Mouse (Mus musculus) macrophage (primary cell): ENCODE data around the gene Chst4. TPM values are rescaled to one million over a fixed set of nuclear protein-coding genes. Genes with fewer than 3 reads are reported as not detected.
"Not testable (repeated sequence)": the region's sequence is repeated elsewhere in the genome, so short reads cannot be mapped to it uniquely, and the experiment has no call there.

Experiments used
- H3K27ac ChIP-seq: fragments of 350-480 bp; formaldehyde crosslinking; 2 replicates; pipeline ENCODE4 v1.9.0; 2021
- H3K36me3 ChIP-seq: fragments of 350-480 bp; formaldehyde crosslinking; 2 replicates; pipeline ENCODE4 v1.9.0; 2021; ENCODE audit errors: inconsistent target
- H3K4me3 ChIP-seq: fragments of 350-480 bp; formaldehyde crosslinking; 2 replicates; pipeline ENCODE4 v1.9.0; 2021; ENCODE audit errors: inconsistent target
- H3K79me2 ChIP-seq: fragments of 350-480 bp; formaldehyde crosslinking; 2 replicates; pipeline ENCODE4 v1.9.0; 2021; ENCODE audit errors: inconsistent target
- WGBS: methylation state at CpG from one replicate; pipeline ENCODE4 v1.1.7; 2026; ENCODE audit warnings: inconsistent platforms; ENCODE audit not compliant: missing documents; 5-methylcytosine and 5-hydroxymethylcytosine counted together
- polyA plus RNA-seq: library from polyadenylated mRNA; stranded (reverse); fragments of 250-400 nt; gene quantifications from 3 replicates; pipeline ENCODE4 v1.2.4, GENCODE M21; 2018; ENCODE audit warnings: inconsistent platforms

Chst4 gene
- polyA plus RNA-seq, 1 experiment from 2014 or later: not detected

- no peak overlapping the region for H3K4me3 ChIP-seq
- H3K27ac ChIP-seq: no peak overlapping the region
- 90% methylated on average over 4 of the region's 4 CpGs for WGBS
- no peaks in the 10 kb centered on the region for H3K36me3 ChIP-seq
- no peaks in the 10 kb centered on the region for H3K79me2 ChIP-seq
Measured at GRCm38 (mm10) chr8:110034331-110034730, 5.2 kb downstream of the Chst4 start.

DNA sequence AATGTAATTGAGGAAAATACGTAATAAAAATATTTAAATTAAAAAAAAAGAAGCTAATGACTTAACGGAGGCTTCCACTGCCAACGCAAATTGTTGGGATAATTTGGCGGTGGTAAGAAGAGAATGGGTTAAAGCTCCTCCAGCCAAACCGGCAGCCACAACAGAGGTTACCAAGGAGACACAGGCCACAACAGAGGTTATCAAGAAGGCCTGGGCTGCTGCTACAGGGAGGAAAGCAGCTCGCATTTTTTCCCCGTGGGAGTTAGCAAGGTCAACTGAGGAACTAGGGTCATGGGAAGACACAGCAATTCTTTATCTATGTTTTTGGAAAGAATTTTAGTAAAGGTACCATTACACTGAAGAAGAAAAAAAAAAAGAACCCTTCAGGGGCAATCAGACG lies 5.8 kb downstream of the Chst4 start:
- WGBS: 57% methylated on average over 8 of the region's 8 CpGs
- H3K4me3 ChIP-seq, H3K27ac ChIP-seq: not testable (repeated sequence)

DNA sequence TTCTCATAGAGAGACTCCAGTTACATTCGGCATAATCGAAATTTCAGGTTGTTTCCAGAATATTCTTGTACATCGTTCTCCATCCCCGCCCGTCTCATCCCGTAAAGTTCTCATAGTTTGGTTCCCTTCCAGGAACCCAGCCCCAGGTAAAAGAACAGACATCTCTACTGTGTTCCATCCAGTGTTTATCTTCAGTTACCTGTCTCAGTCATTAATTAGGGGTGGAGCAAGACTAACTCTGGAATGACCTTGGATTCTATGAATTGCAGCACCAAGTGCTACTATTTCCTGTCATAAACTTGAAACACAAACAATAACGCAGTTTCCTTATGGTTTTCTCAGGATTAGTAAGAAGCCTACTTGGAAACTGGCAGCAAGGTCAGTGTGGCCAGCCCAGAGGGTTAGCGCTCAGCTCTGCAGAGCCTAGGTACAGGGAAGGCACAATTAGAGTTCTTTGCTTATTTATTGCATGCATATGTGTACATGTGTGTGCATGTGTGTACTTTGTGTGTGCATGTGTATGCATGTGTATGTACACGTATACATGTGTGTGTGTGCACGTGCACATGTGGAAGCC lies 16.7 kb downstream of the Chst4 start:
- 92% methylated on average over 10 of the region's 10 CpGs for WGBS

More for the DNA sequence above, 5.8 kb downstream of the Chst4 start:
- H3K79me2 ChIP-seq, H3K36me3 ChIP-seq: not testable (repeated sequence)

GRCm38 (mm10) chr8:110022081-110022480 lies 17.5 kb downstream of the Chst4 start:
- no peak overlapping the region for H3K4me3 ChIP-seq
- 66% methylated on average over 6 of the region's 6 CpGs for WGBS
- no peaks in the 10 kb centered on the region for H3K36me3 ChIP-seq
- no peaks in the 10 kb centered on the region for H3K79me2 ChIP-seq
- no peak overlapping the region for H3K27ac ChIP-seq

More for the DNA sequence above, 16.7 kb downstream of the Chst4 start:
- Histone ChIP-seq H3K36me3 (no peaks in the 10 kb centered on the region), H3K27ac (no peak overlapping the region), H3K79me2 (no peaks in the 10 kb centered on the region), H3K4me3 (no peak overlapping the region)

GRCm38 (mm10) chr8:110010868-110011267 lies 28.7 kb downstream of the Chst4 start:
- Histone ChIP-seq H3K4me3 (no peak overlapping the region), H3K79me2 (no peaks in the 10 kb centered on the region)
- WGBS: 38% methylated on average over 5 of the region's 5 CpGs

DNA sequence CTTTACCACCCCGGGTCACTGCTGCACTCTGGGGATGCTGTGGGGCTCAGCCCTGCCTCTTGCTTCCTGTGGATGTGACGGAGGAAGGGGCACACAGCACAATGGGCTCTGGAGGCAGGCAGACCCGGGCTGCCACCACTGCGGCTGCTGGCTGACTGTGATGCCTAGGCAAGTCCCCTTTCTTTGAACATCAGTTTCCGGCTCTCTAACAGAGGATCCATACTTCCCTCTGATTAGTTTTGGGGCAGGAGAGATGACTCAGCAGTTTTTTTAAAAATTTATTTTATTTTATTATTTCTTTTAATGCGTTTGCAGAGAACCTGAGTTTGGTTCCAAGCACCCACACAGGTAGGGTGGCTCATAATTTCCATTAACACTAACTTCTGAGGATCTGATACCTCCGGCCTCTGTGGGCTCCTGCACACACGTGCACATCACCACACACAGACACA lies 30.5 kb downstream of the Chst4 start:
- no peak overlapping the region for H3K27ac ChIP-seq
- no peak overlapping the region for H3K4me3 ChIP-seq
- WGBS: 22% methylated on average over 8 of the region's 8 CpGs
- no peaks in the 10 kb centered on the region for H3K79me2 ChIP-seq
- no peaks in the 10 kb centered on the region for H3K36me3 ChIP-seq

More at GRCm38 (mm10) chr8:110010868-110011267, 28.7 kb downstream of the Chst4 start:
- H3K27ac ChIP-seq: no peak overlapping the region
- H3K36me3 ChIP-seq: no peaks in the 10 kb centered on the region

GRCm38 (mm10) chr8:110008228-110008994 lies 31.1 kb downstream of the Chst4 start:
- no peak overlapping the region for H3K27ac ChIP-seq
- no peaks in the 10 kb centered on the region for H3K79me2 ChIP-seq
- H3K4me3 ChIP-seq: no peak overlapping the region
- WGBS: 69% methylated on average over 17 of the region's 26 CpGs
- no peaks in the 10 kb centered on the region for H3K36me3 ChIP-seq

DNA sequence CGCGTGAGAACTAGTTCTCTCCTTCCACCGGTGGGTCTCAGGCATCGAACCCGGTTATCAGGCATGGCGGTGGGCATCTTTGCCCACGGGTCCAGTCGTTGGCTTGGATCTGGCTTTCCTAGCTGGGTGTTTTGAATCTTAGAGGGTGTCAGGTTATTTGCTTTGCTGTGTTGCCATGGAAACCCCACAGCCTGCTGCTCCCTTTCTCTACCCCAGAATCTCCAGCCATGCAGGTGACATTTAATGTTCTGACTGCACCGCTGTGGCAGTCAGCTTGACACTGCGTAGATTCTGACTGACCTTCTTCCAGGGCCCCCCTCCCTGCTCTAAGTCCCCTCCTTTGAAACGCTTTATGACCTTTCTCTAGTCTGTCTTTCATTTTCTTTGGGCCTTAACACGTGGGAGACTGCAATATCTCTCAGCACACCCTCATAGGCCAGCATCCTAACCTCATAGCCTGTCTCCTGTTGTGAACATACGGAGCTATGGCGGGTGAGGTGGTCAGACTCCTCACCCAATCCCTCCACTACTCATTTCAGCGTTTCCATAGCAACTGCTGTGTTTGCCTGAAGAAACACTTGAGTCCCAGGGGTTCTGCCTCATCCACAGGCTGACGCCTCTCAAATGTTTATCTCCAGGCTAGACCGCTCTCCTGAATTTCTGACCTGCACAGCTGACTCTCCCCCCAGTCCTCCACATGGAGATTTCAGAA lies 33.1 kb downstream of the Chst4 start:
- Histone ChIP-seq H3K27ac (no peak overlapping the region), H3K79me2 (no peaks in the 10 kb centered on the region), H3K36me3 (no peaks in the 10 kb centered on the region), H3K4me3 (no peak overlapping the region)
- 82% methylated on average over 17 of the region's 17 CpGs for WGBS

- WGBS: 84% methylated on average over 5 of the region's 5 CpGs
- H3K4me3 ChIP-seq: no peak overlapping the region
Measured at GRCm38 (mm10) chr8:110004300-110004699, 35.2 kb downstream of the Chst4 start.

GRCm38 (mm10) chr8:110002953-110003352 lies 36.6 kb downstream of the Chst4 start:
- Histone ChIP-seq H3K36me3 (no peaks in the 10 kb centered on the region), H3K27ac (no peak overlapping the region), H3K4me3 (no peak overlapping the region), H3K79me2 (no peaks in the 10 kb centered on the region)
- WGBS: 61% methylated on average over 9 of the region's 9 CpGs

More at GRCm38 (mm10) chr8:110004300-110004699, 35.2 kb downstream of the Chst4 start:
- Histone ChIP-seq H3K27ac (no peak overlapping the region), H3K36me3 (no peaks in the 10 kb centered on the region), H3K79me2 (no peaks in the 10 kb centered on the region)

GRCm38 (mm10) chr8:109999974-110000373 lies 39.6 kb downstream of the Chst4 start:
- 87% methylated on average over 10 of the region's 10 CpGs for WGBS
- Histone ChIP-seq H3K27ac (no peak overlapping the region), H3K4me3 (no peak overlapping the region), H3K79me2 (no peaks in the 10 kb centered on the region), H3K36me3 (no peaks in the 10 kb centered on the region)

- Histone ChIP-seq H3K79me2 (no peaks in the 10 kb centered on the region), H3K27ac (no peak overlapping the region), H3K36me3 (no peaks in the 10 kb centered on the region), H3K4me3 (no peak overlapping the region)
- 88% methylated on average over 7 of the region's 7 CpGs for WGBS
Measured at GRCm38 (mm10) chr8:109998066-109998465, 41.5 kb downstream of the Chst4 start.

DNA sequence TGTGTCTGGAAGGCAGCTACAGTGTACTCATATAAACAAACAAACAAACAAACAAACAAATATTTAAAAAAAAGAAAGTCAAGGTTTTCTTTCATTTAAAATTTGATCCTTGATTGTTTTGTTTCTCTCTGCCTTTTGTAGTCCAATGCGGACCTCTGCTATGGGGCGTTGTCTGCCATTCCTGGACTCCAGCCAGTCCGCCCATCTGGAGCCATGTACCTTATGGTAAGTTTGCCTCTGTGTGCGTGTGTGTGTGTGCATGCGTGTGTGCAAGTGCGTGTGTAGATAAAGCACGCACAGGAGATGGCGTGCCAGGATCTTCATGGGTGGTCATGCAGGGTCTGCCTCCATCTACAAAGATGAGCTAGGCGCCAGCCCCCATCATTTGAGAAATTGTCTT lies 42.2 kb downstream of the Chst4 start:
- 91% methylated on average over 9 of the region's 9 CpGs for WGBS
- no peaks in the 10 kb centered on the region for H3K36me3 ChIP-seq
- H3K4me3 ChIP-seq: no peak overlapping the region
- no peak overlapping the region for H3K27ac ChIP-seq
- no peaks in the 10 kb centered on the region for H3K79me2 ChIP-seq

- H3K27ac ChIP-seq: no peak overlapping the region
- H3K79me2 ChIP-seq: no peaks in the 10 kb centered on the region
- H3K36me3 ChIP-seq: no peaks in the 10 kb centered on the region
- WGBS: 71% methylated on average over 1 of the region's 1 CpGs
- no peak overlapping the region for H3K4me3 ChIP-seq
Measured at GRCm38 (mm10) chr8:109992951-109993350, 46.6 kb downstream of the Chst4 start.

- no peaks in the 10 kb centered on the region for H3K36me3 ChIP-seq
- H3K27ac ChIP-seq: no peak overlapping the region
- no peak overlapping the region for H3K4me3 ChIP-seq
- H3K79me2 ChIP-seq: no peaks in the 10 kb centered on the region
- WGBS: 90% methylated on average over 5 of the region's 5 CpGs
Measured at GRCm38 (mm10) chr8:109992166-109992565, 47.4 kb downstream of the Chst4 start.
